Mouse (Mus musculus): ENCODE results near the gene Ubb. TPM values are rescaled to one million over a fixed set of nuclear protein-coding genes. Genes with fewer than 3 reads are reported as not detected.

Gene Ubb
- polyA plus RNA-seq (2012; rRNA removed), result 1,880 and 1,997 TPM in 2 replicates

DNA sequence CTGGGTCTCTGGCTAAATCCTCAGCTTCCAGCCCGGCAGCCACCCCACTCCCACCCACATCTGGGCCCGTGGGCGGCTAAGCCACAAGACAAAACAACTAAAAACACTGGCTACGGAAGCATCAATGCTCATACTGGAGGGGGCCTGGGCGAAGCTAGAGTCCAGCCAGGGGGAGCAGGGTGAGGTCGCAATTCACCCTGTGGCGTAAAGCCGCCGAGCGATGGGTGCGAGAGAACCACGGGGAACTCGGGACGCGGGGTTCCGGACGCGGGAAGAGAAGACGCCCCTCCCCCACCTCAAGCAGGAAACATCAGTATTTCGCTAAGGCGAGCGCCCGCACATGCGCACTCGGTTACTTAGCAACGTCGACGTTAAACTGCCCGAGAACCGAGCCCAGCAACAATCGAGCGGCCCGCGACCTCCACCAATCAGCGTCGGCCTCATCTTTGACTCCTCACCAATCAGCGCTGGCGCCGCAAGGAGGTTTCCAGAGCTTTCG, at the start of gene Ubb:
TSS of gene Ubb (plus strand) at position 445 of the 499 bp plus-strand sequence.

DNA sequence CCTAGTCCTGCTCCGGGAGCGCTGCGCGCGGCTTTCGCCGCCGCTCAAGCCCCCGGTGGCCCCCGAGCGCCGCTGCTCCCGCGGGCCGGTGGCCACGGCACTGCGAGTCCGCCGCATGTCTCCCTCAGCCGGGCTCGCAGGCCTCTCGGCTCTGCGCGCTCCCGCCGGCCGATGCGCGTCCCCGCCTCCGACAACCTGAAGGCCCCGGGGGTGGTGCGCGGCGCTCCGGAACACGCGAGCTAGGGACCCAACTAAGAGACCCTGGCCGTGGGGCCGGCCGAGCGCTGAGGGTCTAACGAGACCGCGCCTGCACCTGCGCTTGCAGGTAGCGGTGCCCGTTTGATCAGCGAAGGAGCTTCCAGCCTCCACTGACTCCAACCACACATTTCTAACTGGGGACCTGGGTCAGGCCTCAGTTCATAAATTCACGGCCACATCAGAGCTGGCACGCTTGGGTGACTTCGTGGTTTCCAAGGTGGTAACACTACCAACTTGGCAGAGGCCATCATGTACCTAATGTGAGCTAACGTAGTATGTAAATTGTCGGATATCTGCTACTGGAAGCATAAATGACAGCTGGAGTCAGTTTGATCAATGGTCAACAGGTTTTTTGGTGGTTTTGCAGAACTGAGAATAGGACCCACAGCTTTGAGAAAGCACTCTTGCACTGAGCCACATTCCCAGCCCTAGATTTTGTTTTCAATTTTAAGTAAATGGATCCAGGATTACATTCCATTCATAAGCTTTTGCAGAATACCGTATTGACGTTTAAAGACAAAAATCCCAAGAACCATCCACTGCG, 11.7 kb upstream of the Ubb start, which contains the start of gene Cenpv:
TSS of gene Cenpv (minus strand) at position 173 of the 802 bp plus-strand sequence.

GRCm38 (mm10) chr11:62573959-62574702, 23.2 kb downstream of the Ubb start, which contains the start of gene Trpv2:
Trpv2 (plus strand) TSS chr11:62574486.

Other genes starting within 250 kb of the Ubb start
- gene Pigl, start 92.7 kb upstream of the Ubb start, polyA plus RNA-seq (2012; rRNA removed), result 5.8 and 7.4 TPM in 2 replicates
- gene Ncor1, start 92.6 kb upstream of the Ubb start, polyA plus RNA-seq (2012; rRNA removed), result 73.9 and 103 TPM in 2 replicates
- 73.2 and 94.6 TPM in 2 replicates for gene Cenpv, start 11.9 kb upstream of the Ubb start, polyA plus RNA-seq (2012; rRNA removed)
- 16.8 and 16.9 TPM in 2 replicates for gene Trpv2, start 23.3 kb downstream of the Ubb start, polyA plus RNA-seq (2012; rRNA removed)
- 56.1 and 58.1 TPM in 2 replicates for gene Lrrc75a, start 97.4 kb downstream of the Ubb start, polyA plus RNA-seq (2012; rRNA removed)
- 79.6 and 85.9 TPM in 2 replicates for gene Mmgt2, start 97.5 kb downstream of the Ubb start, polyA plus RNA-seq (2012; rRNA removed)
- 1.7 and 1.9 TPM in 2 replicates for gene Zfp287, start 180.7 kb downstream of the Ubb start, polyA plus RNA-seq (2012; rRNA removed)
- not detected in 2 replicates for gene Gm10428, start 201.9 kb downstream of the Ubb start, polyA plus RNA-seq (2012; rRNA removed)
- 1.3 and 1.4 TPM in 2 replicates for gene Zfp286, start 238.3 kb downstream of the Ubb start, polyA plus RNA-seq (2012; rRNA removed)